Mouse (Mus musculus) adrenal gland, postnatal 25 days (tissue): Measurements from ENCODE around the gene Txlng. TPM values are rescaled to one million over a fixed set of nuclear protein-coding genes. Genes with fewer than 3 reads are reported as not detected.
A peak's percentile ranks its signal among the peaks of the same experiment; 100 is the strongest.
"Not testable (repeated sequence)": the region's sequence is repeated elsewhere in the genome, so short reads cannot be mapped to it uniquely, and the experiment has no call there.

Experiments
- DNase-seq: peaks from one replicate; pipeline ENCODE4 v3.0.0; 2021; ENCODE audit warnings: mixed read lengths
- long read RNA-seq: library from polyadenylated mRNA; stranded (forward); transcript quantifications from one replicate; pipeline ENCODE4 v2.0.0, GENCODE M21; 2021
- total RNA-seq: library from RNA; stranded (reverse); gene quantifications from 2 replicates; pipeline ENCODE4 v1.2.3, GENCODE M21; 2021

Txlng gene
- total RNA-seq: 24.0 and 29.5 TPM in 2 replicates
- long read RNA-seq, partial matches to known transcripts: 7 of 13 reads
- long read RNA-seq, other reads (novel, unspliced or antisense): 2 of 13 reads

DNA sequence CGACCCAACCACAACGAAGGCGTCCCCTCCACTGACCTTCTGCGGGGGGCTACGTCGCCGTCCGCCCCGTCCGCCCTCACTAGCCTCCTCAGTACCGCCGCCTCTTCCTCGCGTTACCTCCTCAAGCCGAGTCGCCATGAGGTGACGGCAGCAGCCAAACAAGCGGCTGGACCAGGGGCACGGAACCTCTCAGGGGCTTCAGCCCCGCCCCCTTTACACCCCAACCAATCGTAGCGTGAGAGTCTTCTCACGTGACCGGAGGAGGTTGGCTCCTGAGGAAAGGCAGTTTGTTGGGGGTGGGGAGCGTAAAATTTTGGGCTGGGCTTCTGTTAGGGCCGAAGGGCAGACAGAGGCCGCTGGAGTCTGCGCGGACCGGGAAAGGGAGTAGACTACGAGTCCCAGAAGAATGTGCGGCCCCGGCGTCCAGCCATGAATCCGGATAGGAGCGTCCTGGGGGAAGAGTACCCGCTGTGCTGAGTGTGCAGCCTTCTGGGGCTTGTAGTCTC is at the start of gene Txlng:
Gene Txlng (minus strand): TSS at position 252 of the 506 bp plus-strand sequence.
- DNase-seq: peak; percentile 90

DNA sequence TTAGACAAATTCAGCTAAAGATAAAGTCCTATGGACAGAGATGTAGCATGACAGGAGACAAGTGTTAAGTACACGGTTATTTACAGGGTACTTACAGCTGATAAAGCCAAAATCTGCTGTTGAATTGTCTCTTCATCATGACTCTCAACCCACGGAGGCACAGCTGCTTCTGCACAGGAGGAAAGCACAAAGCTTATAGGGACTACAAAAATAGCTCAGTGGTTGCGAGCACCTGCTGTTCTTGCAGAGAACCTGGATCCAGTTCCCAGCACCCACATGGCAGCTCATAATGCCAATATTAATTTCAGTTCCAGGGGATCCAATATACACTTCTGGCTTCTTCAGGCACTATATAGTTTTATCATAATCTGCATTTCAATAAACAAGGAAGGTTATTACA is 49.0 kb upstream of the Txlng start:
- no peak for DNase-seq

DNA sequence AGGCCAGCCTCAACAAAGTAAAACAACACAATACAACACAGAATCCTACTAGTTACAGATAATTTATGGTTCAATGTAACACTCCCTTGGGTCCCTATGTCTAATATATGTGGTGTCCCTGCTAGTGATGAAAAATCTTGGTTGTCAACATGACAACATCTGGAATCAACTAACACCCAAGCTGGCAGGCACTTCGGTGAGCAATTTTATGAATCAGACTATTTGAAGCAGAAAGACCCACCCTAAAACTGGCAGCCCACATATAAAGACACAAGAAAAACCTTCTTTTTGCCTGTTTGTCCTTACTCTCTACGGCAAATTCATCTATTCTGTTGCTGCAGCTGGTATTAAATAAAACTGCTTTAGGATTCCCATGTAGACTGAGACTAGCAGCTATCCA is 44.5 kb upstream of the Txlng start:
- DNase-seq: no peak

DNA sequence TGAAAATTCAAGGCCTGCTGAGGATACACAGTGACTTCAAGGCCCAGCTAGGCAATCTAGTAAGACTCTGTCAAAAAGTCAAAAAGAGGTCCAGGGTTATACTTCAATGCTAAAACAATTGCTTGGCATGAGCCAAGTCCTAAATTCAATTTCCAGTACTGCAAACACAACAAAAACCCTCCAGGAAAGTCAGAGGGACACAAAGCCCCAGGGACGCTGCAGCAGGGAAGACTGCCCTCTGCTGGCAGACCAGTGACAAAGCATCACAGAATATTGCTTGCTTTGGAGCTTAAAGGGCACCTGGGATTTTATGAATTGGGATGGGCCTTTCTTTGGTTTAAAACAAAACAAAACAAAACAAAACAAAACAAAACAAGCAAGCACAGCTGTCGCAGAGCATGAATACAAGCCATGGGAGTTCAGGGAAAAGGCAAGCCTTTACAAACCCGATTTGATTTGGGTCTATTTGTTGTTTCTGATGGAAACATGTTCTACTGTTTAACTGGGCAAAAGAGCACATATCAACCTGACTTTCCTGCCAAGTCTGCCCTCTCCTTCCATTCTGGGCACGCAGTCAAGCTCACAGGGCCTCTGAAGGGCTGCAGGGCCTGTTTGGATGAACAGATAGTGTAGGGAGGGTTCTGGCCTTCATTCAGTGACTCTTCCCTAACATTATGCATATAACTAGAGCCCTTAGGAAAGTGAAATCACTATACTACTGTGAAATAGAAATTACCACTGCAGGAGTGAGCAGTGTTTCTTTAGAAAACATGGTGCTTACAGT is 42.7 kb upstream of the Txlng start:
- DNase-seq: peak; percentile 39

DNA sequence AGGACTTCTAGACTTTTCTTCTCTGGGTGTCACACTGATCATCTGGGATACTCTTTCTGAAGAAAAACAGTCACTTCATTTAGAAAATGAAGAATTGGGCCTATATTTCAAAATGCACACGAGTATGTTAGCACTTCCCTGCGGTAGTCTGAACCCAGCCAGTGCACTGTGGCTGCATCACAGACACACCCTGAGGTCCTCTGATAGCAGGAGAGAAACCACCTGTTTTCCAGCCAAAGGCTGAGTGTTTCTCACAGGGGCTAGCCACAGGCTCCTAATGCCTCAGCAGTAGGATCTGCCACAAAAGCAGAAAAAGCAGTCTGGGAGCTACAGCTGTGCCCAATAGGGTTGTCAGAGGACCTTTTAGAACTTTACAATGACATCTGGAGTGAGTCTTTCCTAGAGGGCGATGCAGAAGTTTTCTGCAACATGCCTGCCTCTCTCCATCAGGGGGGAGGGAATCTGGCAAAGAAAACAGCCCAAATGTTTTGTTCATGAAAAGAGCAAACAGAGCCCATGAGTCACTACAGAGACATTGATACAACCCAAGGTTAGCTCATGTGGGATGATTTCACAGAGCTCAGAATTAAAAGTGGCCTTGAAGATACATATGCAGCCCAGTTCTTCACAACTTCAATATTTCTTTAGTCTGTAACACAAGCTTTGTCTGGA is 39.2 kb upstream of the Txlng start:
- peak; percentile 5 for DNase-seq

DNA sequence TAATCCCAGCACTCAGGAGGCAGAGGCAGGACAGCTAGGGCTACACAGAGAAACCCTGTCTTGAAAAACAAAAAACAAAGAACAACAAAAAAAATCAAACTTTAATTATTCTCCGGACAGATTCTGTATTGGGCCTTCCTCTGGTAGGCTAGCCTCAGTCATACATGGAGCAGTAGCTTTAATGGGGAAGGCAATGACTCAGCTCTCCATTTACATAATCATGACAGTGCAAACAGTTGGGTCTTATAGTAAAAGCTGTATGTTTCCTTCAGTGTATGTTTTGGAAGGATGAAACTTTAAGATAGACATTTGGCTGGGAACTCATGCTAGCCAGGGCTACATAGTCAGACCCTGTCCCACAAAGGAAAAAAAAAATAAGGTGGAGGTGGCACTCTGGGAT is 19.4 kb upstream of the Txlng start:
- DNase-seq: no peak

DNA sequence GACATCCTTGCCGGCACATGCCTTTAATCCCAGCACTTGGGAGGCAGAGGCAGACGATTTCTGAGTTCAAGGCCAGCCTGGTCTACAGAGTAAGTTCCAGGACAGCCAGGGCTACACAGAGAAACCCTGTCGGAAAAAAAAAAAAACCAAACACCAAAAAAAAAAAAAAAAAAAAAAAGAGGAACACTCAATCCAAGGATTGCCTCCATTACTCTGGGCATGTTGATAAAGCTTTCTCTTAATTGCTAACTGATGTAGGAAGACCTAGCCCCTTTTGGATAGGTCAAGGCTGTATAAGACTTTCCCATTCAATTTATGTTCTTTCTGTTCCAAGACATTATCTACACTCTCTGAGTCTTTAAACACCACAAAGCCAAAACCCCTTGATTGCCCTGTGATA is 16.3 kb upstream of the Txlng start:
- no peak for DNase-seq

DNA sequence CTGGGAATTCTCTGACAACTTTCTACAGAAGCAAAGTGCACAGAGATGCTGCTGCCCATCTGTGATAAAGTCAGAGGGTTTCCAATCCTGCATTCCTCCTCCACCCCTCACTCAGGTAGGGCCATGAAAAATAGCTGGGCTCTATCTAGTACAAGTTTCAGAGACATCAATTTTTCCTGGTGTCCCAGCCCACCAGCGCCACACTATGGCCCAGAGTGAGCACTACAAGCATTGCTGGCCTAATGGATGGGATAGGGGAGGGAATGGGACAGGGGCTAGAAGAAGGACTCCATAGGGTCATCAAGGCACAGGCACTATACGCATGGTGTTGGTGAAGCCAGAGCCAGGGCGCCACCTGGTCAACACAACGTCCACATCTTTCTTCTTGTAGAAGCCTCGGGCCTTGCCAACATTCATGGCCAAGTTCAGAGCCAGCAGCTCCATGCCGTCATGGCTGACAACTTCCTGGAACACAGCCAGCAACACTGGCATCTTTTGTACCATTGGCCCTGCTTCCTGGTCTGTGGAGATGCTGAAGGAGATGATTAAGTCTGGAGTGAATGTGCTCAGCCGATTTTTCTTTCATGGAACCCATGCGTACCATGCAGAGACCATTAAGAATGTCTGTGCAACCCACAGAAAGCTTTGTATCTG is 15.3 kb upstream of the Txlng start:
- DNase-seq: no peak

DNA sequence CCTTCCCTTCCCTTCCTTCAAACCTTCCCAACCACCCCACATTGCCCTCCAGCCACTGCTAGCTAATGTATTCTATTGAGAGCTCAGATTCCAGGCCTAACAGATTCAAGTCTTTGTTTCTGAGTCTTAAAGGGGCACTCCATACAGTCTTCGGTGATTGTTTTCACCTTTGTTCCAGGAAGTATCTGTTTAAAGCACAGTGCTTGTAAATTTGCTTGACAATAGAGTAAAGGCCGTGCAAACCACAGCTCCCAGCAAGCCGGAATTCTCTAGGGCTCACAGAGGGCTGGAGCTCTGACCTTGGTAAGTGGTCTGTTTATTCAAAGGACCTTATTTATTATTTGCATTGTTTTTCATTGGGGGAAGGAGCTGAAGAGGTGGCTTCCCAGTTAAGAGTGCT is 2.8 kb upstream of the Txlng start:
- DNase-seq: no peak

DNA sequence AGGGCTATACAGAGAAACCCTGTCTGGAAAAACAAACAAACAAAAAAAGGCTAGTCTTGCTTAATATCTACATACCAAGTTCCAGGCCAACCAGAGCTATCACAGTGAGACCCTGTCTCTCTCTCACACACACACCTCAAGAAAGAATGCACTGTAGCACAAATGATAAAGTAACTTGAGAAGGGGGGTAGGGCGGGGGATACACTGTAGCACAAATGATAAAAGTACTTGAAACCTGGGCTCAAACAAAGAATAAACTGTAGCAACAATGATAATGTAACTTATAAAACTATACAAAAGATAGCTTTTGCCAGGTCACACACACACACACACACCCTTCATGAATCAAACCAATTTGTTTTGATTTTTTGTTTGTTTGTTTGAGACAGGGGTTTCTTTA is 2.3 kb upstream of the Txlng start:
- DNase-seq: no peak

DNA sequence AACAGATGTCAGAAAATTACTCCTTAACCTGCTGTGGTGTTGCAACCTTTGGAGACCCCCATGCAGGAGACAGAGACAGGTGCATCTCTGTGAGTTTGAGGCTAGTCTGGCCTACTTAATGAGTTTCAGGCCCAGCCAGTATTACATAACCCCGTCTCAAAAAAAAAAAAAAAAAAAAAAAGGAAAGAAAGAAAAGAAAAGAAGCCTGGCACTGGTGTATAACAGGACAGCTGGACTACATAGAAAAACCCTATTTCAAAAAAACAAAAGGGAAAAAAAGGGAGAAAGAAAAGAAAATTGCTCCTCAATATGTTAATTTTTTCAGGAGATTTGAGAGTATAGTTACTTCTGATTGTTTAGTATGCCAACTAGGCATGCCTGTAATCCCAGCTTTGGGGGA is 1.8 kb upstream of the Txlng start:
- no peak for DNase-seq

DNA sequence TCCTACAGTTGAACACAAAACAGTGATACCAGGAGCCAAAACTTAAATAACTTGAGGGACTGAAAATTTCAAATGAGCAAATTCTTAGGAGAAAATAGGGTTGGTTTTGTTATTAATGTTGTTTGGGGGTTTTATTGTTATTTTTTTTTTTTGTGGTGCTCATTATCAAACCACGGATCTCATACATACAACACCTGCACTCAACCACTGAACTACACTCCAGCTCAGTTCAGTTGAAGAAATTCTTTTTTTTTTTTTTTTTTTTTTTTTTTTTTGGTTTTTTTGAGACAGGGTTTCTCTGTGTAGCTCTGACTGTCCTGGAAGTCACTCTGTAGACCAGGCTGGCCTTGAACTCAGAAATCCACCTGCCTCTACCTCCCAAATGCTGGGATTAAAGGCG is 1.1 kb upstream of the Txlng start:
- not testable (repeated sequence) for DNase-seq

DNA sequence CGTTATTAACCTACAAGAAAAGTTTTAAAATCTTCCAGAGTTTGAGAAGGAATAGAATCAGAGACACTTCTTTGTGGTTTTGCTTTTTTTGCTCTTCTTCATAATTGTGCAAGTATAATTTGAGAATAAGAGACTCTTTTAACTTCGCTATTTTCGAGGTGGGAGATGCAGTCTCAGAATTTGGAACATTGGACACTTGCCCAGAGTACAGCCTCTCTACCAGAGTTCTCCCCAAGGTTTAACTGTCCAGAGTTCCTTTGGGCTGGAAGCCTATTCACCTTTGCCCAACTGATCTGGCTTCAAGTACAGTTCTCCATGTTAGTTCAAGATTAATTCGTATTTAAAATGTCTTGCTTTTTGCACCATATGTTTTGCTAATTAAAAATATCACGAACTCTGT is 487 bp upstream of the Txlng start:
- DNase-seq: no peak

DNA sequence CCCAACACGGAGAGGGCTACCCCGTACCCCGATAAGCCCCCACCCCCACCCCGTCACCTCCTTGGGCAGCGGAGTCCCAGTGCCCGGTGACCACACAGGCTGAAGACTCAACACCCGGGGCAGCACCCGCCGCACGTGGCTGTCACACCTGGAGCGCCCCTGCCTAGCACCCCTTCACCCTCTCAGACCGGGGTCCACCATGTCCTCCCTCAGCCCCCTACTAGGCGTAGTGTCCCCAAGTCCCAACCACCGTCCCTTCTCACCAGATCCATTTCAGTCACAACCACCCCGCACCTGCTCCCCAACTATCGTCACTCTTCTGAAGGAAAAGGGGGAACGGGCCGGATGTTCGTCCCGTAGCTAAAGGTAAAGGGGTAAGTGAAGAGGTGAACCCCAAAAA is 471 bp downstream of the Txlng start:
- no peak for DNase-seq

DNA sequence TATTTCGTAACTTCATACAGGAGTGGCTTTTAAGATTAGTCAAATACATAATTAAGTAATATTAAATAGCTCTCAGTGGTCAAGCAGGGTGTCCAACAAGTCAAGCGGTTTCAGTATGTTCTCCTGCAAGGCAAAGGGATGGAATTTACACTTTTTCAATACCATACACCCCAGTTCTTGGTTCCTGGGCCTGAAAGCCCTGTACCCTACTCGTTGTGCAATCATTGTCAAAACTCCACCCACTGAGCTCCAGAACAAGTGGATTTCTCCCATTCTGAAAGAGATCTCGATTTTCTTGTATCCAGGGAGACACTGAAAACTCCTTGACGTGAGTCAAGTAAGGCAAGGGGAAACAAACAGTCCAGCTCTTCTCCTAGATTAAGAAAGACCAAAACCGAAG is 1.2 kb downstream of the Txlng start:
- DNase-seq: no peak

DNA sequence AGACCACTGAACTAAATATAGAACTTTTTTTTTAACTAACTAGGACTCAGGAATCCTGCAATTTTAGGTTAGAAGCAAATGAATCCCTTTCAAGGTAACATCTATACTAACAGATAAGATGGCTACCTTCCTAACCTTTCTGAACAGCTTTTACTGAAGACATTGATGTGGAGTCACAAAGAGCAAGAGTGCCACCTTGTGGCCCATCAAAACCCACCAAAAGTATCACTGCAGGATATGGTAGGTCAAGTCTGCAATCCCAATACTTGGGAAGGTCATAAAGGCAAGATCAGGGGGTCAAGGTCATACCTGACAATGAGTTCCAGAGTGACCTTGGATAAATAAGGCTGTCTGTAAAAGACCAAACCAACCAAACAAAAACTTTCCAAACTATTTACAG is 28.9 kb downstream of the Txlng start:
- peak; percentile 25 for DNase-seq

DNA sequence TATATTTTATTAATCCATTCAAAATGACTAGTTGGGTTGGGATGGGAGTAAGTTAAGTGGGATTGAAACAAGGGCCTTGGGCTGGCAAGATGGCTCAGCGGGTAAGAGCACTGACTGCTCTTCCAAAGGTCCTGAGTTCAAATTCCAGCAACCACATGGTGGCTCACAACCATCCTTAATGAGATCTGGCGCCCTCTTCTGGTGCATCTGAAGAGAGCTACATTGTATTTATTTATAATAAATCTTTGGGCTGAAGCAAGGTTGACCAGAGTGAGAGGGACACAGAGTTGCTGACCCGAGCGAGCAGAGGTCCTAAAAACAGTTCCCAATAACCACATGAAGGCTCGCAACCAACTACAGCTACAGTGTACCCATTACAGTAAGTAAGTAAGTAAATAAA is 37.9 kb downstream of the Txlng start:
- not testable (repeated sequence) for DNase-seq

DNA sequence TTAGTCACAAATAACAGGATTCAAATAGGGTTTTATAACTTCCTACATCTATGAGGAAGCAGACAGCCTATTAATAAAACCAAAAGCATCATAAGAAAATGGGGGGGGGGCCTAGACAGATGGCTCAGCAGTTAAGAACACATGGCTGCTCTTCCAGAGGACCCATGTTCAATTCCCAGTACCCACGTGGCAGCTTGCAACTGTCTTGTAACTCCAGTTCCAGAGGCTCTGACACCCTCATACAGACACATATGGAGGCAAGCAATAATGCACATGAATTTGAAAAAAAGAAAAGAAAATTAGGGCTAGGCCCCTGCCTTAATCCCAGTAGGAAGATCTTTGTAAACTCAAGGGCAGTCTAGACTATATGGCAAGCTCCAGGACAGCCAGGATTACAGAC is 40.9 kb downstream of the Txlng start:
- no peak for DNase-seq

DNA sequence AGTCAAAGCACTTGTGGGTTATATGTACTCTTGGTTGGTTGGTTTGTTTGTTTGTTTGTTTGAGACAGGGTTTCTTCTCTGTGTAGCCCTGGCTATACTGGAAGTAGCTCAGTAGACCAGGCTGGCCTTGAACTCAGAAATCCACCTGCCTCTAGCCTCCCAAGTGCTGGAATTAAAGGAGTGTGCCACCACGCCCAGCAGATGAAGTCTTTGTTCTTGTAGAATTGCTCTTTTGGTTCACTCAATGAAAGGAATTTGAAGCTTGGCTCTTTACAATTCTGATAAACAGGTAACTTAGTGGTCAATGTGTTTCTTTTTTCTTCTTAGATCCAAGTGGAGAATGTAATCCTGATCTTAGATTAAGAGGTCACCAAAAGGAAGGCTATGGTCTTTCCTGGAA is 58.5 kb downstream of the Txlng start:
- no peak for DNase-seq

DNA sequence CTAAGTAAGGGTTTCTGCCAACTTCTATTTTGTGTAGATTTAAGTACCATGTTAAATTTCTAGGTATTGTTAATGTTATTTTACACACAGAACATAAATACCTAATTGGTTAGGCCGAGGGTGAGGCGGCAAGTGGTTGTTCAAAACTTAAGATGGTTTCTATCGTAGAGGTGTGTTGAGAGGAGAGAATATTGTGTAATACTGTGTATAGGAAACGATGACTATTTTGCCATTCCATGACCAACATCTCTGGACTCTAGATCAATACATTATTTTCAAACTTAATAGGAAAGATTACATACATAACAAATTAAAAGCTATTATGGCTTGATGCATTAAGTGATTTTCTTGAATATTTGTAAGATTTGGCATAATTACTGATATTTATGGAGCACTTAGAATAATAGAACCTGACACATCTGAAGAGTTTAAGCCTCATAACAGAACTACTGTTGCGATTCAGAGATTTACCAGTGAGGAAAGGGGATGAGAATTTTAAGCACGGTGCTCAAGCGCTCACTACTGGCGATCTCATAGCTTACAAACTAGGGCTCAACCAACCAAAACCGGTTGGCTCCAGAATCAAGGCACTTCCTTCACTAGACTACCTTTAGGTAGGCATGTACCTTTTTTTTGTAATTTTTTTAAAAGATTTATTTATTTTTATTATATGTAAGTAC is 67.4 kb downstream of the Txlng start:
- no peak for DNase-seq

DNA sequence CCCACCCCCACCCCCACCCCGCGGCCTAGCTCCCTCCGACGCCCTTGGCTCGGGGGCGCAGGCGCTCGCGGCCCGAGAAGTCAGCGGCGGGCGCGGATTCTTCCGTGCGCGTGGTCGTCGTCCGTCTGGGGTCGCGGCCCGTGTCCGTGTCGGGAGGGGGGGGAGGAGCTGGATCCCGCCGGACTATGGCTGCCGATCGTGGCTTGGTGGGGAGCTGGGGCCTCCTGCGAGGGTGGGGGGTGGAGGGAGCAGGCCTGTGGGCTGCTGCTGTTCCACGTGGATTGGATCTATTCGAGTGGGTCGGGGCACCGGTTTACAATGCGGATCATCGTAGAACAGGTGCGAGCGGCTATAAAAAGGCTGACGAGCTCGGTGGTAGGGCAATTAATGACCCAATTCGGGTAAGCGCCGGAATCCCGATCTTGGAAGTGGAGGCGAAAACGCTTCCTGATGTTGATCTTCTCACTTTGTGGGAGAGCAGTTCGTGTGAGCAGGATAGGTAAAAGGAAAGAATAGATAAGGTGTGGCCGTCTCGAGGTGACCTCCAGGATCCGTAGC is 68.2 kb downstream of the Txlng start:
- peak; percentile 11 for DNase-seq
